Mouse (Mus musculus): Measurements from ENCODE around the gene Mdga1. TPM values are rescaled to one million over a fixed set of nuclear protein-coding genes. Genes with fewer than 3 reads are reported as not detected.
A peak's percentile ranks its signal among the peaks of the same experiment; 100 is the strongest.

Mdga1 gene
- total RNA-seq, 2 experiments from 2014 or later: 85.6 to 92.9 TPM

DNA sequence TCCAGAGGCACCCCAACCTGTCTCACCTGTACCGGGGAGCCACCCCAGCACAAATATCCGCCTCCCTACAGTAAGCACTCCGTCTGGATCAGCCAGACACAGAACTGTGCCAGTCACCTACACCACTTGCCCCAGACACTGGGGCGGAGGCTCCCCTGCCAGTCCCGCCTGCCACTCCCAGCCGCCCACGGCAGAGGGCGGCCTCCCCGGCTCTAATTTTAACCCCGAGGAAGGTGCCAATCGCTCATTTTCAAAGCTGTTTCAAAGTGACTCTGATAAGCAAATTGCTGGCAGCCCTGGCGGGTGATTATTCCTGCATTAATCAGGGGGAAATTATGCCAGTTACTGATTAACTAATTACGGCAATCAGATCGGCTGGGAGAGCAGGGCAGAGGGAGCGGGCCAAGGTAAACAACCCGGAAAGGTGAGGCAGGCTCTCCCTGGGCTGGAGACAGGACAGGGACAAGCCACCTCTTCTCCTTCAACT lies 41.1 kb downstream of the Mdga1 start:
- peak; percentile 37 for DNase-seq
- intact Hi-C loops (cut with DNase I): no loop called here

DNA sequence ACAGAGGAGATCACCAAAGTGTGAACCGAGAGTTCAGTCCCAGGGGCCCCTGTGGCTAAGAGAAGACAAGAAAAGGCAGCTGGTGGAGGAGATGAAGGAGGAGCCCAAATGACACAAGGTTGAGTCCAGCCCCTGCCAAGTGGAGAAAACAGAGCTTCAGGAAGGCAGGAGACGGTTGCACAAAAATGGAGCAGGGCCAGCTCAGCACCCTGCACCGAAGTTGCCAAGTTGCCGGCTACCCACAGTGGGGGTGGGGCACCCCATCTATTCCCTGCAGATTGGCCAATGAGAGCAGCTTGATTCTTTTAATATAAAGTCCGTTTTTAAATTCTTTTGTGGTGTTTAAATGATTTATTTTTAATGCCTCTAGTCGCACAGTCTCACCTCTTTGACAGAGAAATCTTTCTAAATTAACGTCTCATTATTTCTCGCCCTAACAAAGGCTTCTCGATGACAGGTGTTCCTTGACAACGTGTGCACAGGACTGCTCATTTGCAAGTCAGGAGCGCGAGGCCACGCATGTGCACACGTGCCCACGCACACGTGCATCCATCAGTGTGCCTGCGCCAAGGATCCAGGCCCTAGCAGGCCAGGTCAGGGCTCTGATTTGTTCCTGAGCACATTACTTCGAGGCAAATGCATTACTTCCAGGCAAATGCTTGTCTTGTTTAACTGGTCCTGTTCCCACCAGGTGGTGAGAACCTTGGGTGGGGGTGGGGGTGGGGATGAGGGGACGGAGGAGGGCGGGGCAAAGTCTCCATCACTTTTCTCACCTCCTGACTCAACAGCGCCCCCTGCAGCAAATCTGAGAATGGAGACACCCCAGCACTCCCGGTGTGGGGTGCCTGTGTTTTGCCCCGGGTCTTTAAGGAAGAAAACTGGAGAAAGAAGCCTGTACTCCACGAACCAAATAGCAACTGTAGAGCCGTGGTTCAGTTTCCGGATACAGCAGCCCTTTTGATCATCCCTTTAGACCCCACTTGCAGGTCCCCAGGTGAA lies 44.0 kb downstream of the Mdga1 start:
- intact Hi-C loops (cut with DNase I): no loop called here
- DNase-seq: peak; percentile 34

DNA sequence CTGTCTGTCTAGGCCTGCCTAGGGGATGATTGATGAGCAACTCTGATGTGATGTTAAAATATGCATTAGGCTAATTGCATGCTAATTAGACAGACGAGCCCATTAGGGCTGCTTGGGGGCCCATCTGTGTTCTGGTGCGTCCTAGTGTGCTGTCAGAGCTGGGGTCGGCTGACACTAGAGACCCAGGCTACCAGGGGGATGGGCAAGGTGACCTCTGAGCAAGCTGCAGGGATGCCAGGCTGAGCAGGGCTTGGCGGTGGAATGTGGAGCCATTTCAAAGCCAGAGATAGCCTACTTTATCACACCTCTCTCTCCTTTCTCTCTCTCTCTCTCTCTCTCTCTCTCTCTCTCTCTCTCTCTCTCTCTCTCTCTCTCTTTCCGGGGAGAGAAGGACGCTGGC lies 49.8 kb downstream of the Mdga1 start:
- intact Hi-C loops (cut with DNase I): no loop called here
- DNase-seq: no peak

DNA sequence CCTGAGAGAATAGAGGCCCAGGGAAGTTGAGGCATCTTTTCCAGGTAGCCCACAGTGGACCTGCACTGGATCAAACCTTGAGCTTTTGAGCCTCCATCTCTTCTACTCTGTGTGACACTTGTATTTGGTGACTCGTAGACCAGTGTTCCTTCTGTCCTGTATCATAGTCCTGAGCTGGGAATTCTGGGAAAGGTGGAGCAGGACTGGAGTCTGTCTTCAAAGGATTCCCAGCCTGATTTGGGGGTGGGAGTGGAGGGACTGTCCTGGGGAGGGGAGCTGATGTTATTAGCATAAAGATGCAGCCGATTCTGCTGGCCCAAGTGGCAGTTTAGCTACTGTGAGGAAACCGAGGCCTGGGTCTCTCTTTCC lies 50.4 kb downstream of the Mdga1 start:
- DNase-seq: no peak
- intact Hi-C loops (cut with DNase I): no loop called here

DNA sequence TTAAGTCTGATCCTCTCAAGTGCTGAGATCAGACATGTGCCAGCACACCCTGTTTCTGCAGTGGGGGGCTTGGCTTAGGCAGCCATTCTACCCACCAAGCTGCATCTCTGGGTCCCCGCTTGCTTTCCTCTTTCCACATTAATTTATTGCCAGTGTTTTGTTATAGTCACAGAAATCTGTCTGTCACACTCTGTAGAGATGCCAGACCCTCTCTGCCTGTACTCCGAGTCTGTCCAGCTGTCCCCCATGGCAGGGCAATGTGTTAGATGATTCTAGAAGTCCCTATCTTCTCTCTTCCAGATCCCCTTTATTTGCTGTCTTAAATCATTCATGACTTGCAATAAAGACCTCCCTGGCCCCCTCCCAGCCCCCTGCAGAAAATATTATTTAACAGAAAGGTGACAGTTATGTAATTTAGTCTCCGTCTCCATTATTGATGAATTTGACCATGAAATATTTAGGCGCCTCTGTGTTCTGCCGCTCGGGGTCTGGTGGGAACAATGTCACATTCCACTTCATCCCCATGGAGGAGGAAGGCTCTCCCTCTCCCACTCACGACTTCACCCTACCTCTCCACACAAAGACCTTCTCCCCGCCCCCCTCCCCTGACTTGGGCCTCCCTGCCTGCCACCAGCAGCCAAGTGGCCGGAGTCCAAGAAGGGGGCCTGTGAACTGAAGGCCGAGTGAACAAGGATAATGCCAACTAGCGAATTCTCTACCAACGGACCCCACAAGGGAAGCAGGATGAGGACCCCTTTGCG lies 50.9 kb downstream of the Mdga1 start:
- peak; percentile 77 for DNase-seq
- intact Hi-C loops (cut with DNase I): no loop called here

DNA sequence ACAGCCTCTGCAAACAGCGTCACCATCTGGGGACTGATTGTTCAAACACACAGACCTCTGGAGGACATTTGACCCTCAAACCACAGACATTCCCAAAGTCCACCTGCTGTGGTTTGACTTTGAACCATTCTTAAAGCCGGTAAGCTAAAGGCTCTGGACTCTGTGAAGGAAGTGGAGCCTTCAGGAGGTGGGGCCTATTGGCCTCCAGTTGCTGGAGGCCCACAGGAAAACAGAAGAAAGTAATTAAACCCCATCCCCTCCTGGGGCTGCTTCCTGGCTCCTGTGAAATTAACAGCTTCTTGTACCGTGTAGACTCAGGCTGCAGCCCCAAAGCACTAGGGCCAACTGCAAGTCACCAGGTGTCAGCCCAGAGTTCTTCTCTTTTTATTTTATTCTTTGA lies 52.9 kb downstream of the Mdga1 start:
- intact Hi-C loops (cut with DNase I): no loop called here
- DNase-seq: no peak

DNA sequence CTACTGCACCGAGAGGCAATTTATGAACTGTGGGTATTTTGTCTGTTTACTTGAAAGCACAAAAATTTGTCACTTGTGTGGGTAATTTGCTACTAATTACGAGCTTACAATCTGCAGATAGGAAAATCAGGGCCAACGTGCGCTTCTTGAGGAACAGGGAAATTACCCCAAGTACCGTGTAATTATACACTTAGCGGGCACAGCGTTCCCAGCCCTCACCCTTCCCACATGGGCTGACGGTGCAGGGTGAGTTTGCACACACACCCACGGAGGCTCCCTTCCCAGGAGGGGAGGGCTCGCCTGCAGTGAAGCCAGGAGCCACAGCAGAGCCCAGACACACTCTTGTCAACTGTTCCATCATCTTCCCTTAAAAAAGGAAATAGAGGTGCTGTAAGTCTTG lies 54.1 kb downstream of the Mdga1 start:
- intact Hi-C loops (cut with DNase I): no loop called here
- no peak for DNase-seq

DNA sequence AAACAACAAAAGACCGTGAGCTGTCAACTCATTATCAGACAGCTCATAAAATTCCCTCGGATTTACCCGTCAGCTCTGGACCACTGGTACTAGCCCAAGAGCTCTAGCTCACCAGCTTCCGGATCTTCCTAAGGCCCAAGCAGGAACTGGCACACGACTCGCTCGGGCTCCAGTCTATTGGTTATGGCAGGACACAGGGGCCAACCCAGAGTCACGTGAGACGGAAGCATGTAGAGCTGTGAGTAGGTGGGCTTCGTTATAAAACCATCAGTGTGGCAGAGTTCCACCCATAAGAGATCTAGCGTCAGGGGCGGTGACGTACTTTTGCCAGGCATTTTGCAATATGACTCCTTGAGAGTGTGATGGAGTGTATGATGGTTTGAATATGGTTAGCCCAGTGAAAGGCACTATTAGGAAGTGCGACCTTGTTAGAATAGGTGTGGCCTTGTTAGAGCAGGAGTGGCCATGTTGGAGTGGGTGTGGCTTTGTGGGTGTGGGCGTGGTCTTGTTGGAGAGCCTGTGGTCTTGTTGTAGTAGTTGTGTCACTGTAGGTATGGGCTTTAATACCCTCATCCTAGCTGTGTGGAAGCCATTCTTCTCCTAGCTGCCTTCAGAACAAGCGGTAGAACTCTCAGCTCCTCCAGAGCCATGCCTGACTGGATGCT lies 56.5 kb downstream of the Mdga1 start:
- intact Hi-C loops (cut with DNase I): no loop called here
- no peak for DNase-seq

DNA sequence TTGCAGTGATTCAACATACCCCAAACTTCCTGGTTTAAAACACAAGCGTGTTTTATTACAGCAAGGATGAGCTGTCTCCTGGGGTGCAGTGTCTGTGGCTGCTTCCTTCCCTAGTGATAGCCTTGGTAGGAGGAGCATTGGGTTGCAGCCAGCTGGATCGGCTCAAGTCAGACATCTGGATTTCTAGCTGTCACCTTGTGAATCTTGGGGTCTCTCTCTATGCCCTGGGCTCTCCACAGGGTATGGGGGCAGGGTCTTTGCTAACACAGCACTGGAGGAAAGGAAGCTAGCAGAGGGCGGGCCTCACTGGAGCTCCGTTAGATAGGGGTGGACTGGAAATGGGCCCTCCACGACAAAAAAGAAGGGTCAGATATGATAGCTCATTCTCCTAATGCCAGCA lies 57.2 kb downstream of the Mdga1 start:
- intact Hi-C loops (cut with DNase I): no loop called here
- no peak for DNase-seq

DNA sequence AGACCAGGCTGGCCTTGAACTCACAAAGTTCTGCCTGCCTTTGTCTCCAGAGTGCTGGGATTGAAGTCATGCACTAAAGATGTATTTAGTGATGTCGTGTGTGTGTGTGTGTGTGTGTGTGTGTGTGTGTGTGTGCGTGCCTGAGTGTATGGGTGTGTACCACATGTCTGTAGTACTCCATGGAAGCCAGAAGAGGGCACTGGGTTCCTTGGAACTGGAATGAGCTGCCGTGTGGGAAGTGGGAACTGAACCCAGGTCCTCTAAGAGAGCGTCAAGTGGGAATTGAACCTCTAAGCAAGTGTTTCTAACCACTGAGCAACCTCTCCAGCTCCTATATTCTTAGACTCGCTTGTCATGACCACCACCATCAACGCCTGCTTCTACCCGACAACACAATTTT lies 60.9 kb downstream of the Mdga1 start:
- intact Hi-C loops (cut with DNase I): no loop called here
- no peak for DNase-seq

DNA sequence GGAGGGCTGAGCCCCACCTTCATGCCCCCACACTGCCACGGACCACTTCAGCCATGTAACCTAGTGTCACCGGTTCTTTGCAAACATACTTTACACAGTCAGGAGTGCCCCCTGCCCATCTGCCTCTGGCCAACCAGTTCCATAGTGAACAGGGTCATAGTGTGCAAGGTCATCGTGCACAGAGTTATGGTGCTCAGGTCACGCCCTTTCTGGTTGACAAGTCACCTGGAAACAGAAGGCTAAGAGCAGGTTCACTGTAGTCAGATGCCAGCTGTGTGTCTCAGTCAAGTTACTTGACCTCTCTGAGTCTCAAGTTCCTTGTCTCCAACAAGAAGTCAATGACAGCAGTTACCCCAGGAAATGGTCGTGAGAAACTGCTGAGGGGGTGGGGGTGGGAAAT lies 65.2 kb downstream of the Mdga1 start:
- no peak for DNase-seq
- intact Hi-C loops (cut with DNase I): no loop called here

DNA sequence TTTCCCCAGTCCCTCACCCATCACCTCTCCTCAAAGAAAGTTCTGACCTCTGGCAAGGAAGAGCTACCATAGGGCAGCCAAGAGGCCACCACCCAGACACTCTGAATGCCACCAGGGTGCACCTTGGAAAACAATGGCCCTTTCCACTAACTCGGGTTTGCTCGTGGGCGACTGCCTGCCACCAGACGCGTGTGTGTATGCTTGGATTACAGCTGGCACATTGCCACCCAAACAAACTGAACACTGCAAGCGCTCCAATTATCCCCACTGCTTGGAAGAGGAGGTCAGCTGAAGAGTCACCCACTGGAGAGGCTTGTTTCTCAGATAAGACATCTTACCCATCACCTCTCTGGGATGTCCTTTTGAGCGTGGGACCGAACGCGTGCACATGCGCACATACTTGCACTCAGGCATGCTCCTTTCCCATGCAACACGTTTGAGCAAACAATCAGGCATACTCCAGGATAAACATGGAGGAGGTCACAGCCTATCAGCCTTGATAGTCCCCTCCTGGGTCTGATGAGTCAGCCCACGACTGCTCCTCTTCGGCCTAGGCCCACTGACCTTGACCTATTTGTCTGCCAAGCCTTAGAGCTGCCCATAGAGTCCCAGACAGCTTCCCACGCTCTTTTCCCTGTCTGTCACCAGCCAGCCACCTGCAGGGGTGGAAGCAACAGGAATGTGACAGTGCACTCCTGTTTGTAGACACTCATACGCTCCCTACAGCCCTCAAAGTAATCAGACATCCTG lies 67.3 kb downstream of the Mdga1 start:
- peak; percentile 59 for DNase-seq
- intact Hi-C loops (cut with DNase I): no loop called here

DNA sequence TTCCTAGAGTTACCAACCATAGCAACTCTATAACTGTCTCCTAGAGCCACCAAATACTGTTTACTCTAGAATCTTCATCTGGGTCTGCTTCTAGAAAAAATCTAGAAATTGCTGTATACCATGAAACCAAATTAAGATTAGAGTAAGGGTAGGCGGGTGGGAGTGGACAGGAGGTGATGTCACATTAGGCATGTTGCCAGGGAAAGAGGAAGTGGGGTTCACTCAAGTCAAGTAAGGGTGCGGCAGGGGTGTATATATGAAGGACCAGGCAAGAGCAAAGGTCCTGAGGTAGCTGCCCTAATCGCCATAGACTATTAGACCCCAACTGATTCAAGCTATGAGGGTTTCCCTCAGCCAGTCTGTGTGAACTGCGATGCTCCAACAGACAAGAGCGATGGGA lies 69.6 kb downstream of the Mdga1 start:
- intact Hi-C loops (cut with DNase I): no loop called here
- DNase-seq: no peak

DNA sequence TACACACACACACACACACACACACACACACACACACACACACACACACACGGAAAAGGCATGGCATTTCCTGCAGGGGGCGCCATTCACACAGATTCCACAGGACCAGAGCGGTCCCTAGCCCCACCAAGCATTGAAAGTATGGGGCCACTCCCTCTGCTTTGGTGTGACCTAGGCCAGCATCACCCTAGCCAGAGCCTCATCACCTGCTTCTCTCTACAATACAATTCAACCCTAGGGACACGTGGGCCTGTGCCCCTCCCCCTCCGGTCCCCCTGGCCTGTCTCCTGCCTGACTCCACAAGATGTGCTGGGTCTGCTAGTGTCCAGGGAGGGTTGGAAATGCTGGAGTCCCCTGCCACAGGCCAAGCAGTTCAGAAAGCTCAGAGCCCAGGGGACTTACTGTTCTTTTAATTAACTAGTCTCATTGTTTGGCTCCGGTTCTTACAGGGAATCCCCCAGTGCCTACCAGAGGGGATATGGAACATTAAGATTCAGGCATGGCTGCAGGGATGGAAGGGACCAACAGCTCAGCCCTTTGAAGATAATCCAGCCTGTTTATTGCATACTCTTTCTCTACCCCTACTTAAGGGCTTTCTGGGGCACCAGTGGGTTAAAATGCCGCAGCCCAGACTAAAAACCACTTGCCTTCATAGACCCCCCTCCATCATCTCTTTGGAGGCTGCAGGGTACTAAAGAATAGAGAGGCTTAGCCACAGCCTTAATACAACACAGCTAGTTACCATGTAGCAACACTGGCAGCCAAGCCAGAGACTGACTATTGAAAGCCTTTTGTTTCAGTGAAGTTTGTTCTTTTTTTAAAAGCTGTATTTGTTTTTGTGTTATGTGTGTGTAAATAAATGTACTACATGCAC lies 73.5 kb downstream of the Mdga1 start:
- peak; percentile 49 for DNase-seq
- intact Hi-C loops (cut with DNase I): loop anchor here (10.0 kb wide), 1 partner anchor 108 kb away; the partner anchor contains the start of gene Zfand3

DNA sequence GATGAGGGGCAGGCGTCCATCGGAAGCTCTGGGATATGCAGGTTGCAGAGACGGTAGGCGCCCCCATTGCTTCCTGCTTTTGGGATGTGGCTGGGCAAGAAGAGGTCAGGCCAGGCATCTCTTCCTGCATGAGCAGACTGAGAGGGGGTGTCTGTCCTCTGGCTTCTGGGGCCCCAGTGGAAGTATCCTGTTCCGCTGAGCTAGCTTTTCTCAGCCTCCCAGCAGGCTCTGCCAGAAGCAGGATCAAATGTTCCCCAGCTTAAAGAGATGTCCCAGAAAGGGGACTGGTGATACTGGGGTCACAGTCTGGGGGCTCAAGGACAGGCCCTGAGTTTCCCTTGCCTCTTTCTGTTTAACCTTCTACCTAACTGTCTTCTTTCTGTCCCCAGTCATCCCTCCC lies 74.3 kb downstream of the Mdga1 start:
- DNase-seq: no peak
- intact Hi-C loops (cut with DNase I): loop anchor here (10.0 kb wide), 1 partner anchor 109 kb away; the partner anchor contains the start of gene Zfand3

DNA sequence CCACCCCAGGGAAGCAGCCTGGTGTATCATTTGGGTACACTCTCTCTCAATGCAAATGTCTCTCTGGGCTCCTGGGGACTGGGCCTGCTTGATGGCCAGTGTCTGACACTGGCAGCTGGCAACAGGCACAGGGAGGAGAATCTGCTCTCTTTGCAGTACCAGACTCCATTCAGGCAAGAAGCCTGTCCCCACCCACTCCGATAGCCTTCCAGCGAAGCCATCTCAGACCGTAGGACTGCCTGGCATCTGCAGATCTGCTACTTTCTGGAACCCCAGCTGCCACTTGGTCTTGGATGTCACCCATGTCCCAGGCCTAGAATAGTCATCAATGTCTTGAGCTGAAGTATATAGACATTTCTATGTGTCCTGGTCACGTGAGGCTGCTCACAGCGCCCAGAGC lies 74.9 kb downstream of the Mdga1 start:
- peak; percentile 66 for DNase-seq
- intact Hi-C loops (cut with DNase I): loop anchor here (10.0 kb wide), 1 partner anchor 110 kb away; the partner anchor contains the start of gene Zfand3

DNA sequence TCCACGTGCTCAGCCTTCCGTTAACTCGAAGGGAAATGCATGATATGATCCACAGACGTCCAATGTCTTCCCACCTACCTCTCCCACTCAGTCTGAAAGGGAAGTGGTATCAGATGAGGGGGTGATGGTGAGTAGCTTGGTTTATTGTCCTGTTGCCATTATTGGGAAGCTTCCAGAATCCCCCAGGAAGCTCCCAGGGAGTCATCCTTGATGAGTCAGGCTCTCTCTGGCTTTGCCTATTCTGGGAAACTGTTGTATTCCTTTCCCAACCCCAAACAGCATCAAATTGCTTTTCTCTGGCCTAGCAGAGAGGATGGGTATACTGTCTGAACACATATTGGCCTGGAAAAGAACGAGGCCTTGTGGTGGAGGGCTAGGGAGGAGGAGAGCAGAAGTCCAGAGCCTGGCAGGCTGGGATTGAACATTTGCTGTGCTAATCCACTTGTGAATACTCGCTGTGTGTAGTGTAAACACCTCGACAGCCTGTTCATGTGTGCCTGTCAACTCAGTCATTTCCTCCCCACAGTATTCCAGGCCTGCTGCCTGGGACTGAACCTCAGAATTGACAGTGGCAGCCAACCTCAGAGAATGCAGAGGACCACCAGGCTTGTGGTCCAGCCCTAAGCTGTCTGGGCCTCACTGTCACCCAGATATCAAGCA lies 79.3 kb downstream of the Mdga1 start:
- no peak for DNase-seq
- intact Hi-C loops (cut with DNase I): loop anchor here (10.0 kb wide), 1 partner anchor 114 kb away; the partner anchor contains the start of gene Zfand3
